Mouse (Mus musculus): ENCODE measurements around the gene Prss45. TPM values are rescaled to one million over a fixed set of nuclear protein-coding genes. Genes with fewer than 3 reads are reported as not detected.

Prss45 gene
- total and polyA plus RNA-seq, 3 experiments = 0.18 TPM; not detected in 2

DNA sequence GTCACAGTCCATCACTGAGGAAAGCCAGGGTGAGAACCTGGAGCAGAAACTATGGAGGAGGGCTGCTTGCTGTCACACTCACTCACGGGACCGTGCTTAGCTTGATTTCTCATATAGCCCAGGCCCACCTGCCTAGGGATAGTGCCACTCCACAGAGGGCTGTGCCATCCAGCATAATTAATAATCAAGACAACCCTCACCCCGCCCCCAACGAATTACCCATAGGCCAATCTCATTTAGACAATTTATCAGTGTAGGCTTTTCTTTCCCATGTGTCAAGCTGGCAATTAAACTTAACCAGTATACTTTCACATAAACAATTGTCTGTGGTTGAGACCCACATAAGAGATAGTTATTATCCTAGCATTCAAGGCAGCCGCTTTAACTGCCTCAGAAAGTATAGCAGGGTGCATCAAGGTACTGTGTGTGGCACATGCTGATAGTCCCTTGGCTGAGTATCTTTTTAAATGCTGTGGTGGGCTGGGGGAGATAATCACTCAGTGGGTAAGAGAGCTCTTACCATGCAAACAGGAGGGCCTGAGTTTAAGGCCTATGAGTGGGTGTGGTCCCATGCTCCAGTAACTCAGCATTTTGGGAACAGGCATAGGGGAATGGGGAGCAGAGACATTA lies 24.7 kb downstream of the Prss45 start:
- Histone ChIP-seq H3K27me3 (ENCODE audit: control insufficient read depth, insufficient read depth, low read length) (peaks cover 3% of the 10 kb centered on the region; the same call in 1 of the 2 replicates), H3K9ac (ENCODE audit: low read depth, low read length) (no peak overlapping the region), H3K27ac (no peak overlapping the region), H3K4me3 (no peak overlapping the region), H3K4me1 (ENCODE audit: control insufficient read depth, insufficient read depth, low read length) (no peaks in the 10 kb centered on the region; the same call in 1 of the 2 replicates), H3K36me3 (ENCODE audit: control insufficient read depth, insufficient read depth, low read length) (no peaks in the 10 kb centered on the region), H3K79me2 (replicated peaks; ENCODE audit: control insufficient read depth, insufficient read depth, low read length) (no peaks in the 10 kb centered on the region)
- TF ChIP-seq POLR2A (IDR thresholded peaks at IDR 0.05; ENCODE audit: insufficient read depth, low read depth, low read length) (no peak), CTCF (IDR thresholded peaks at IDR 0.05) (no peak), EP300 (IDR thresholded peaks at IDR 0.05; ENCODE audit: insufficient read depth, low read depth, low read length) (no peak)
- no peak for DNase-seq
- WGBS = 98% methylated on average over 5 of the region's 5 CpGs
- intact Hi-C loops (cut with DNase I) = no loop called here

GRCm38 (mm10) chr9:110871030-110871429 lies 36.6 kb downstream of the Prss45 start:
- no peak overlapping the region for H3K27ac ChIP-seq
- H3K9ac ChIP-seq (ENCODE audit: low read depth, low read length) = no peak overlapping the region
- intact Hi-C loops (cut with DNase I) = loop anchor here (1.0 to 2.0 kb wide), 2 partner anchors 88 to 155 kb away; no protein-coding TSS in a partner anchor
- no peaks in the 10 kb centered on the region for H3K36me3 ChIP-seq (ENCODE audit: control insufficient read depth, insufficient read depth, low read length)
- H3K27me3 ChIP-seq (ENCODE audit: control insufficient read depth, insufficient read depth, low read length) = no peaks in the 10 kb centered on the region
- H3K79me2 ChIP-seq (replicated peaks; ENCODE audit: control insufficient read depth, insufficient read depth, low read length) = no peaks in the 10 kb centered on the region
- 27% methylated on average over 7 of the region's 7 CpGs for WGBS
- no peak overlapping the region for H3K4me3 ChIP-seq
- TF ChIP-seq CTCF (IDR thresholded peaks at IDR 0.05) = peak; percentile 95
- TF ChIP-seq POLR2A (IDR thresholded peaks at IDR 0.05; ENCODE audit: insufficient read depth, low read depth, low read length) = no peak
- 0 out of 2 replicates have a peak, but pooled peaks have one; percentile 31 for TF ChIP-seq EP300 (IDR thresholded peaks at IDR 0.05; ENCODE audit: insufficient read depth, low read depth, low read length)
- no peaks in the 10 kb centered on the region for H3K4me1 ChIP-seq (ENCODE audit: control insufficient read depth, insufficient read depth, low read length)
- peak; percentile 53 to 58 for DNase-seq

DNA sequence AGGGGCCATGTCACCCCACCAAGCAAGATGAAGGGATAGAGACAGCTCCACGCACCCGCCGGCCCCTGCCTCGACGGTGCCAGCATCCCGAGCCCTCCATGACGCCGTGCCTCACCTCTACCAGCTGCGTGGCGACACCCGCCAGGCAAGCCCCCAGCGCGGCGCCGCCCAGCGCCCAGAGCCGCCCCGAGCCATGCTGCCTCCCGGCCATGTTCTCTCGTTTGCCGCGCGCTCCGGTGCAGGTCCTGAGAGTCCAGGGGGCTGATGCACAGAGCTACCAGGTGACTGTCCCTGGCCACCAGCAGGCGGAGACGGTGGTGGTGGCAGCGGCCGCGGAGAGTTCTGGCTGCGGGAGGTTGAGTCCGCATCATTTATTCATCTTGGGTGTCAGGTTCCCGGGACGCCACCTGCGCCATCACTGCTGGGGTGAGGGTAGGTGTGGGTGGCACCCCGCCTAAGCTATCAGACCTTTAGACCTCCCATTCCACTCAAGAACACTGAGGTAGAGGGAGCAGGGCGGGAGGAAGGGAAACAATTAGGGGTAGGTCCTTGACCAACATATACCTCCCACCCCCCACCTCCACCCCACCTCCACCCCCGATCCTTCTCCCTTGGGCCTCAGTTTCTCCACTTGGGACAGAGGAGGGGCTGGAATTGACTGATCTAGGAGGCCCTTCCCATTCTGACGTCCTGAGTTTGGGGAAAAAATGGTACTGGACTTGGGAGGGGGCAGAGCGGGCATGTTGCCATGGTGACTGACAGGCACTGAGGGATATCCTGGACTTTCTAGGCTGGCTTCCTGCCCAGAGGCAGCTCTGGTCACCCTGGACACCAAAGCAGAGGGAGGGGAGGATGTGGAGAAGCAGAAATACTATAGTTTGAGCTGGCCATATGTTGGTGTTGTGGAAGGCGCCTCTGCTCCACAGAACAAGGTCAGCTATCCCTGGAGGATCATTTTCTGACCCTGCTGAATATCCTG lies 39.6 kb downstream of the Prss45 start:
- Histone ChIP-seq H3K27ac (no peak overlapping the region), H3K4me3 (no peak overlapping the region), H3K4me1 (ENCODE audit: control insufficient read depth, insufficient read depth, low read length) (peaks cover 12% of the 10 kb centered on the region), H3K9ac (ENCODE audit: low read depth, low read length) (no peak overlapping the region), H3K36me3 (ENCODE audit: control insufficient read depth, insufficient read depth, low read length) (no peaks in the 10 kb centered on the region), H3K79me2 (replicated peaks; ENCODE audit: control insufficient read depth, insufficient read depth, low read length) (no peaks in the 10 kb centered on the region), H3K27me3 (ENCODE audit: control insufficient read depth, insufficient read depth, low read length) (no peaks in the 10 kb centered on the region)
- WGBS = 18% methylated on average over 40 of the region's 40 CpGs
- intact Hi-C loops (cut with DNase I) = loop anchor here (2.0 kb wide), 1 partner anchor 463 kb away; no protein-coding TSS in a partner anchor
- DNase-seq = no peak
- TF ChIP-seq CTCF (IDR thresholded peaks at IDR 0.05) (0 out of 2 replicates have a peak, but pooled peaks have one; percentile 12), POLR2A (IDR thresholded peaks at IDR 0.05; ENCODE audit: insufficient read depth, low read depth, low read length) (no peak), EP300 (IDR thresholded peaks at IDR 0.05; ENCODE audit: insufficient read depth, low read depth, low read length) (no peak)

- H3K27ac ChIP-seq = no peak overlapping the region
- DNase-seq = no peak
- no peaks in the 10 kb centered on the region for H3K36me3 ChIP-seq (ENCODE audit: control insufficient read depth, insufficient read depth, low read length)
- peaks cover 12% of the 10 kb centered on the region for H3K4me1 ChIP-seq (ENCODE audit: control insufficient read depth, insufficient read depth, low read length)
- WGBS = 64% methylated on average over 3 of the region's 3 CpGs
- intact Hi-C loops (cut with DNase I) = no loop called here
- TF ChIP-seq CTCF (IDR thresholded peaks at IDR 0.05) (no peak), EP300 (IDR thresholded peaks at IDR 0.05; ENCODE audit: insufficient read depth, low read depth, low read length) (no peak), POLR2A (IDR thresholded peaks at IDR 0.05; ENCODE audit: insufficient read depth, low read depth, low read length) (no peak)
- no peak overlapping the region for H3K9ac ChIP-seq (ENCODE audit: low read depth, low read length)
- no peaks in the 10 kb centered on the region for H3K79me2 ChIP-seq (replicated peaks; ENCODE audit: control insufficient read depth, insufficient read depth, low read length)
- H3K27me3 ChIP-seq (ENCODE audit: control insufficient read depth, insufficient read depth, low read length) = no peaks in the 10 kb centered on the region
- no peak overlapping the region for H3K4me3 ChIP-seq
Measured at GRCm38 (mm10) chr9:110874660-110875191, 40.3 kb downstream of the Prss45 start.

- Histone ChIP-seq H3K4me3 (no peak overlapping the region), H3K36me3 (ENCODE audit: control insufficient read depth, insufficient read depth, low read length) (no peaks in the 10 kb centered on the region), H3K79me2 (replicated peaks; ENCODE audit: control insufficient read depth, insufficient read depth, low read length) (no peaks in the 10 kb centered on the region), H3K9ac (ENCODE audit: low read depth, low read length) (no peak overlapping the region), H3K27ac (no peak overlapping the region), H3K4me1 (ENCODE audit: control insufficient read depth, insufficient read depth, low read length) (peaks cover 12% of the 10 kb centered on the region), H3K27me3 (ENCODE audit: control insufficient read depth, insufficient read depth, low read length) (no peaks in the 10 kb centered on the region)
- no peak for TF ChIP-seq POLR2A (IDR thresholded peaks at IDR 0.05; ENCODE audit: insufficient read depth, low read depth, low read length)
- TF ChIP-seq CTCF (IDR thresholded peaks at IDR 0.05) = no peak
- no peak for TF ChIP-seq EP300 (IDR thresholded peaks at IDR 0.05; ENCODE audit: insufficient read depth, low read depth, low read length)
- WGBS = 64% methylated on average over 5 of the region's 6 CpGs
- DNase-seq = no peak
- intact Hi-C loops (cut with DNase I) = no loop called here
Measured at GRCm38 (mm10) chr9:110875288-110875695, 40.9 kb downstream of the Prss45 start.

Data from heart, adult 2 months (tissue).